Mouse (Mus musculus) layer of hippocampus, adult 2 months (tissue): ENCODE data around the gene Abca3. TPM values are rescaled to one million over a fixed set of nuclear protein-coding genes. Genes with fewer than 3 reads are reported as not detected.
A peak's percentile ranks its signal among the peaks of the same experiment; 100 is the strongest.

Source experiments
- DNase-seq, 2 experiments: peaks; one replicate each; pipeline ENCODE4 v3.0.0; 2022; ENCODE audit warnings: low spot score in 2 of 2
- H3K27ac ChIP-seq: fragments of 200-600 bp; 2 replicates; pipeline ENCODE4 v1.8.1; 2022
- H3K4me3 ChIP-seq: fragments of 200-600 bp; 2 replicates; pipeline ENCODE4 v1.8.1; 2022; ENCODE audit warnings: mild to moderate bottlenecking
- CTCF ChIP-seq: fragments of 200-600 bp; conservative IDR thresholded peaks from 2 replicates; pipeline ENCODE4 v1.8.1; 2022; ENCODE audit warnings: antibody characterized with exemption, mild to moderate bottlenecking, moderate library complexity
- total RNA-seq, 2 experiments: library from RNA; stranded (reverse); gene quantifications; 2 replicates each; pipeline ENCODE4 v1.2.3; 2021

Abca3 gene
- total RNA-seq, 2 experiments from 2014 or later = 64.6 to 66.9 TPM

GRCm38 (mm10) chr17:24427170-24427557, 75.4 kb downstream of the Abca3 start:
- H3K27ac ChIP-seq = peak overlapping the region; percentile 93
- no peak for TF ChIP-seq CTCF
- peak overlapping the region; percentile 71 for H3K4me3 ChIP-seq
- no peak for DNase-seq

DNA sequence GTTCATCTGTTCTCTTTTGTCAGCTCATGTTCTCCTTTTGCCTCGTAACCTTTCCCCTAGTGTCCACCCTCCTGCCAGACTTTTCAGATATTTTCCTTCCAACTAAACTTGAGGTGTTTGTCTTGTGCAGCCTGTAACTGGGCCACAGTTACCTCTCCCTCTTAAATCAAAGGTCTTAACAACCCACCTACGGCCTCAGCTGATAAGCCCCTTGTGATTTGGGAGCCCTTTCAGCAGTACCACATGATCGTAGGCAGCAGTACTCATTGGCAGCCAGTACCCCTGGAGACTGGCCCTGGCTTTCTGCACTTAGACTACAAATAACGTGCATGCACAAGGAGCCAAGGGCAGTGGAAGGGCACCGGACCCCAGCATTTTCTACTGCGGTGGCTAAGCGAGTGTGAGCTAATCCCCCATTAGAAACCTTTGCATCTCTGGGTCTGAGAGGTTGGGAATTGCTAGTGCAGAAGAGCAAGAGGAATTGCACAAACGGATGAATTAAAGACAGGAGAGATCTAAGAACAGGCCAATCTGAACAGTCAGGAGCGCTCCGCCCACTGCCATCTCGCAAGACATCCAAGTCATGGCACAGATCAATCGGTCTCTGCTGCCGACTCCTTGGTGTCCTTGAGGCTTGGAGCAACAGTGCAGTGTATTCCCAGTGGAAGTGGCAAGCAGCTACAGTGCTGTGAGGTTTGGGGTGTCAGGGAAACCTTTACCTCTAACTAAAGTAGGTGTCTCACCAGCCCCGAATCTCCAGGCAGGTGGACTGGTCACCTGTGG, 77.6 kb downstream of the Abca3 start:
- peak overlapping the region; percentile 26; the same call in 1 of the 2 replicates for H3K4me3 ChIP-seq
- no peak for DNase-seq
- peak overlapping the region; percentile 82 for H3K27ac ChIP-seq
- TF ChIP-seq CTCF = no peak

DNA sequence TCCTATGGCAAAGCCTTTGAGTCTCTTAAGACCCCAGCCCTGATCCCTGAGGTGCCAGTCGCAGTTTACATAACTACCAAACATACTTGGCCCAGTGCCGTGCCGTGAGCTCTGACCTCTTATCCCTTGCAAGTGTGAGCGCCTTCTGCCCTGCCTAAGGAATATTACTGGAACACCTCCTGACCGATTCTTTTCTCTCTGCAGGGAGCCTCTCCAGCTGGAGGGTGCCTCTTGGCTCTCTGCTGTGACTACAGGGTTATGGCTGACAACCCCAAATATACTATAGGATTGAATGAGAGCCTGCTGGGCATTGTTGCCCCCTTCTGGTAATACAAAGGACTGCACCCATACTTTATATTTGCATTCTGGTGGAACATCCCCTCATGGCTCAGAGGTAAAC, 85.3 kb downstream of the Abca3 start:
- DNase-seq = no peak
- Histone ChIP-seq H3K4me3 (no peak overlapping the region), H3K27ac (no peak overlapping the region)
- TF ChIP-seq CTCF = peak; percentile 92

DNA sequence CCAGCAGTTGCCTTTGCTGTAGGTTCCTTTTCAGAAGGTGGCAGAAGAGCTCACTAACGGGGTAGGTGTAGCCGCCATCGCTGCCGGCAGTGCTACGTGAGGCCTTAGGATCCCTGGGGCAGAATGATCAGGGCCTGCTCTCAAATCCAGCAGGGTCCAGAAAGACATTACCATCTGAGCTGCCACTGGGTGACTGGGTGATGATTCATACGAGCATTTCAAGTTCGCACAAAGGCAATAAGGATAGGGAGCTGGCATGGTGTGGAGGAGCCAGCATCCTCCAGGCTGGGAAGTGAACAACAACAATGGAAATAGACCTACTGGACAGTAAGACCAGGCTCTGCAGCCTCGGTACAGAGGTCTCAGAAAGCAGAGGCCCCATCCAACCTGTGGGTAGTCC, 88.6 kb downstream of the Abca3 start:
- Histone ChIP-seq H3K4me3 (no peak overlapping the region), H3K27ac (no peak overlapping the region)
- no peak for TF ChIP-seq CTCF
- DNase-seq = no peak

- no peak for DNase-seq
- peak; percentile 50 for TF ChIP-seq CTCF
- Histone ChIP-seq H3K4me3 (no peak overlapping the region), H3K27ac (no peak overlapping the region)
These were observed 89.4 kb downstream of the Abca3 start for GRCm38 (mm10) chr17:24441148-24441547.

- Histone ChIP-seq H3K27ac (no peak overlapping the region), H3K4me3 (no peak overlapping the region)
- DNase-seq = no peak
- TF ChIP-seq CTCF = no peak
These were observed 90.4 kb downstream of the Abca3 start for GRCm38 (mm10) chr17:24442107-24442506.

GRCm38 (mm10) chr17:24442632-24443155, 90.9 kb downstream of the Abca3 start, which contains the start of gene Dnase1l2:
TSS of gene Dnase1l2 (minus strand) at chr17:24443105.
- no peak within 1 kb of the TSS for H3K4me3 ChIP-seq
- TF ChIP-seq CTCF = no peak
- no peak for DNase-seq
- no peak within 1 kb of the TSS for H3K27ac ChIP-seq

- DNase-seq = no peak
- TF ChIP-seq CTCF = no peak
- H3K27ac ChIP-seq = no peak overlapping the region
- no peak overlapping the region for H3K4me3 ChIP-seq
These were observed 91.7 kb downstream of the Abca3 start for GRCm38 (mm10) chr17:24443409-24443808.

GRCm38 (mm10) chr17:24446590-24446989, 94.8 kb downstream of the Abca3 start:
- Histone ChIP-seq H3K4me3 (no peak overlapping the region), H3K27ac (no peak overlapping the region)
- DNase-seq = no peak
- TF ChIP-seq CTCF = no peak

GRCm38 (mm10) chr17:24449507-24449906, 97.8 kb downstream of the Abca3 start:
- no peak for TF ChIP-seq CTCF
- Histone ChIP-seq H3K27ac (no peak overlapping the region), H3K4me3 (no peak overlapping the region)
- no peak for DNase-seq

DNA sequence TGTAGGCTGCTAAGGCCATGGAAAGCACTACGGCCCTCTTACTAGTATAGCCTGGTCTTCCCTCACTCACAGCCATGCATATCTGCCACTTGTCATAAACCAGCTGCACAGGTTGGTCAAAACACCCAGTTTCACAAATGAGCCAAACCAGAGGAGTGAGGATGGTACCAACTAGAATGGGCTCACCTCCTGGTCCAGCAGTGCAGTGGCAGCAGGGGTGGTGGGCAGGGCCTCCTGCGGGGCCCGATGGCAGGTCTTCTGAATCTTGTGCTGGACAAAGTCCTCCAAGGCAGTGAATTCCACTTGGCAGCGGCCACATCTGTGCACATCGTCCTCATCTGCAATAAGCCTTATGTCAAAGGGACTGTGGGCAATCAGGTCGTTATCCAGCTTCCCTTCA, 99.5 kb downstream of the Abca3 start:
- Histone ChIP-seq H3K4me3 (no peak overlapping the region), H3K27ac (no peak overlapping the region)
- no peak for DNase-seq
- no peak for TF ChIP-seq CTCF

DNA sequence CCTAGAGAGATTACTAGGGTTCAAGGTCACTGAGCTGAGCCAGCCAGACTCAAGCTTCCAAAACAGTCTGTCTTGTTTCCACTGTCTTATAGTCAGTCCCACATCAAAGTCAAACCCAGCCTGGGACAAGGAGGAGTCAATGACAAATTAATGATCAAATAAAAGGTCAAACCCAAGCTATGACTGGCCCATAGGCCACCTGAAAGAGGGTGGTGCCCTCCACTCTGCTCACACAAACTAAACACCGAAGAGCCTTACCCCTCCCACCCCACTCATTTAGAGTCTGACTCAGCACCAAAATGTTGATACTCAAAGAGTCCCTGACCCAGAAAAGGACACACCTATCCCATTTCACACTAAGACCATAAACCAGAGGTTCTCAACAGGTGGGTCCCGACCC, 101.6 kb downstream of the Abca3 start:
- no peak overlapping the region; the same call in 1 of the 2 replicates for H3K4me3 ChIP-seq
- DNase-seq = no peak
- TF ChIP-seq CTCF = no peak
- no peak overlapping the region for H3K27ac ChIP-seq

DNA sequence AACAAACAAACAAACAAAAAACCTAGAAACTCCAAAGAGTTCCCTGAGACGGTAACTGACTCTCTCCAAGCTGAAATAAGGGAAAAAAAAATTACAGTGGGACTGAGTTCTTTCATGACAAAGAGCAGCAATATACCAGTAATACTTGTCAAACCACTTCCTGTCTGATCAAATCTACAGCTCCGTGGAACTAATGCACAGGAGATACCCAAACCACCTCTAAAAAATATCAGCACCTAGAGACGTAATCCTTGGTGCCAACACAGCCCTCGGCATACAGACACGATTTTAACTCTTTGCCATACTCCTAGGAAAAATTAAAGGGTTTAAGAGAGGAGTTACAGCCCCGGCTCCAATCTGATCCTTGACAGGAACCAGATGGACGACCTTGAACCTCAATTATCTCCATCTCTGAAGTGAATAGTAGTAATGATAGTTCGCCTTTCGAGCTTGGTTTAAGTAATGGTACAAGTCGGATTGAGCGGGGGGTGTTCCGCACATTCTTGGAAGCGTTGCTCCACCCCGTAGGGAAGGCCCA, 102.5 kb downstream of the Abca3 start:
- DNase-seq = no peak
- peak overlapping the region; percentile 96 for H3K27ac ChIP-seq
- H3K4me3 ChIP-seq = peak overlapping the region; percentile 78
- no peak for TF ChIP-seq CTCF
